Mouse (Mus musculus) hindbrain, embryonic 10.5 days (tissue): Measurements from ENCODE around the gene Mb. TPM values are rescaled to one million over a fixed set of nuclear protein-coding genes. Genes with fewer than 3 reads are reported as not detected.
"Not testable (repeated sequence)": the region's sequence is repeated elsewhere in the genome, so short reads cannot be mapped to it uniquely, and the experiment has no call there.

Experiments
- DNase-seq: peaks from one replicate; pipeline ENCODE4 v3.0.0-alpha.2; 2017; ENCODE audit warnings: low spot score
- H3K27ac ChIP-seq: fragments of 300-500 bp; sonication (generic); 2 replicates; pipeline ENCODE4 v1.5.1; 2016; ENCODE audit warnings: mild to moderate bottlenecking, moderate library complexity
- H3K27me3 ChIP-seq: fragments of 300-500 bp; sonication (generic); 2 replicates; pipeline ENCODE4 v1.6.1; 2016; ENCODE audit warnings: mild to moderate bottlenecking; ENCODE audit not compliant: poor library complexity, insufficient read depth, severe bottlenecking
- H3K36me3 ChIP-seq: fragments of 300-500 bp; sonication (generic); 2 replicates; pipeline ENCODE4 v1.6.1; 2016; ENCODE audit warnings: mild to moderate bottlenecking, moderate library complexity
- H3K4me1 ChIP-seq: fragments of 300-500 bp; sonication (generic); replicated peaks from 2 replicates; pipeline ENCODE4 v1.6.1; 2016; ENCODE audit warnings: mild to moderate bottlenecking
- H3K4me3 ChIP-seq: fragments of 300-500 bp; sonication (generic); 2 replicates; pipeline ENCODE4 v1.5.1; 2016; ENCODE audit warnings: mild to moderate bottlenecking, moderate library complexity
- H3K9me3 ChIP-seq: fragments of 300-500 bp; sonication (generic); 2 replicates; pipeline ENCODE4 v1.6.1; 2016; ENCODE audit warnings: mild to moderate bottlenecking, moderate library complexity
- WGBS: fragments of 180-500 bp; shearing (Covaris S2); methylation state at CpG from one replicate; pipeline ENCODE4 v1.1.7; 2016; 5-methylcytosine and 5-hydroxymethylcytosine counted together
- polyA plus RNA-seq: library from polyadenylated mRNA; unstranded; fragments of >200 nt; fragmentation: Nextera tagmentation; extraction: Ambion mirVana; gene quantifications from 2 replicates; pipeline ENCODE4 v1.2.1, GENCODE M21; 2016

Gene Mb
- polyA plus RNA-seq, 1 experiment from 2014 or later, result 0.63 TPM

GRCm38 (mm10) chr15:77079256-77079822 lies 28.9 kb upstream of the Mb start:
- WGBS, result 64% methylated on average over 14 of the region's 14 CpGs
- no peak for DNase-seq
- Histone ChIP-seq H3K27me3 (no peaks in the 10 kb centered on the region), H3K9me3 (no peaks in the 10 kb centered on the region), H3K36me3 (peaks cover 83% of the 10 kb centered on the region), H3K4me1 (peaks cover 15% of the 10 kb centered on the region; the same call in 1 of the 2 replicates), H3K27ac (0 out of 2 replicates have a peak overlapping the region, but pooled peaks have one; percentile 13), H3K4me3 (no peak overlapping the region)

- DNase-seq, result no peak
- Histone ChIP-seq H3K4me3 (no peak overlapping the region), H3K4me1 (peaks cover 15% of the 10 kb centered on the region; the same call in 1 of the 2 replicates), H3K9me3 (no peaks in the 10 kb centered on the region), H3K27me3 (no peaks in the 10 kb centered on the region), H3K27ac (no peak overlapping the region), H3K36me3 (peaks cover 78% of the 10 kb centered on the region)
- WGBS, result 58% methylated on average over 3 of the region's 3 CpGs
Observed at GRCm38 (mm10) chr15:77078786-77079185, 28.3 kb upstream of the Mb start.

- Histone ChIP-seq H3K9me3 (no peaks in the 10 kb centered on the region), H3K27me3 (no peaks in the 10 kb centered on the region), H3K4me1 (peaks cover 15% of the 10 kb centered on the region; the same call in 1 of the 2 replicates), H3K27ac (no peak overlapping the region), H3K4me3 (no peak overlapping the region), H3K36me3 (peaks cover 72% of the 10 kb centered on the region)
- 87% methylated on average over 9 of the region's 9 CpGs for WGBS
- no peak for DNase-seq
Observed at GRCm38 (mm10) chr15:77077906-77078305, 27.4 kb upstream of the Mb start.

GRCm38 (mm10) chr15:77076523-77076922 lies 26.1 kb upstream of the Mb start:
- Histone ChIP-seq H3K4me3 (no peak overlapping the region), H3K9me3 (no peaks in the 10 kb centered on the region), H3K27ac (no peak overlapping the region), H3K27me3 (no peaks in the 10 kb centered on the region), H3K36me3 (peaks cover 58% of the 10 kb centered on the region), H3K4me1 (peaks cover 23% of the 10 kb centered on the region)
- no peak for DNase-seq
- WGBS, result 88% methylated on average over 3 of the region's 3 CpGs

GRCm38 (mm10) chr15:77072556-77073163 lies 22.2 kb upstream of the Mb start:
- no peak for DNase-seq
- Histone ChIP-seq H3K36me3 (peaks cover 23% of the 10 kb centered on the region), H3K9me3 (no peaks in the 10 kb centered on the region), H3K27ac (no peak overlapping the region), H3K27me3 (no peaks in the 10 kb centered on the region), H3K4me3 (no peak overlapping the region), H3K4me1 (peaks cover 11% of the 10 kb centered on the region)
- whole genome bisulfite sequencing, result 64% methylated on average over 4 of the region's 4 CpGs

- DNase-seq, result peak; percentile 34
- no peaks in the 10 kb centered on the region for H3K9me3 ChIP-seq
- 24% methylated on average over 10 of the region's 10 CpGs for WGBS
- H3K27me3 ChIP-seq, result no peaks in the 10 kb centered on the region
- H3K36me3 ChIP-seq, result peaks cover 11% of the 10 kb centered on the region
- H3K4me1 ChIP-seq, result peaks cover 11% of the 10 kb centered on the region
- no peak overlapping the region for H3K4me3 ChIP-seq
- H3K27ac ChIP-seq, result no peak overlapping the region
Observed at GRCm38 (mm10) chr15:77071501-77071900, 21.0 kb upstream of the Mb start.

- Histone ChIP-seq H3K36me3 (peaks cover 4% of the 10 kb centered on the region), H3K9me3 (no peaks in the 10 kb centered on the region), H3K27ac (no peak overlapping the region), H3K4me3 (no peak overlapping the region), H3K27me3 (no peaks in the 10 kb centered on the region), H3K4me1 (peaks cover 11% of the 10 kb centered on the region)
- 86% methylated on average over 11 of the region's 11 CpGs for WGBS
- DNase-seq, result no peak
Observed at GRCm38 (mm10) chr15:77070745-77071268, 20.3 kb upstream of the Mb start.

- no peak for DNase-seq
- WGBS, result 87% methylated on average over 3 of the region's 3 CpGs
- Histone ChIP-seq H3K27me3 (no peaks in the 10 kb centered on the region), H3K27ac (0 out of 2 replicates have a peak overlapping the region, but pooled peaks have one; percentile 53), H3K4me3 (no peak overlapping the region), H3K36me3 (no peaks in the 10 kb centered on the region), H3K4me1 (peaks cover 11% of the 10 kb centered on the region), H3K9me3 (no peaks in the 10 kb centered on the region)
Observed at GRCm38 (mm10) chr15:77069019-77069418, 18.5 kb upstream of the Mb start.

GRCm38 (mm10) chr15:77068439-77068861 lies 18.0 kb upstream of the Mb start:
- Histone ChIP-seq H3K27ac (peak overlapping the region; percentile 53; the same call in 1 of the 2 replicates), H3K27me3 (no peaks in the 10 kb centered on the region), H3K4me1 (peaks cover 11% of the 10 kb centered on the region), H3K9me3 (no peaks in the 10 kb centered on the region), H3K36me3 (no peaks in the 10 kb centered on the region), H3K4me3 (no peak overlapping the region)
- no peak for DNase-seq
- 56% methylated on average over 3 of the region's 3 CpGs for WGBS

- Histone ChIP-seq H3K9me3 (no peaks in the 10 kb centered on the region), H3K27ac (no peak overlapping the region), H3K4me3 (no peak overlapping the region), H3K4me1 (peaks cover under 1% of the 10 kb centered on the region; the same call in 1 of the 2 replicates), H3K27me3 (no peaks in the 10 kb centered on the region), H3K36me3 (no peaks in the 10 kb centered on the region)
- 87% methylated on average over 6 of the region's 6 CpGs for WGBS
- no peak for DNase-seq
Observed at GRCm38 (mm10) chr15:77066233-77066632, 15.8 kb upstream of the Mb start.

GRCm38 (mm10) chr15:77065259-77065852 lies 14.9 kb upstream of the Mb start:
- no peak for DNase-seq
- WGBS, result 91% methylated on average over 6 of the region's 6 CpGs

GRCm38 (mm10) chr15:77062746-77063145 lies 12.3 kb upstream of the Mb start:
- H3K27ac ChIP-seq, result no peak overlapping the region
- H3K4me1 ChIP-seq, result no peaks in the 10 kb centered on the region
- no peaks in the 10 kb centered on the region for H3K36me3 ChIP-seq
- no peak for DNase-seq
- 0 out of 2 replicates have a peak, but pooled peaks cover 4% of the 10 kb centered on the region for H3K9me3 ChIP-seq
- no peaks in the 10 kb centered on the region for H3K27me3 ChIP-seq
- no peak overlapping the region for H3K4me3 ChIP-seq

More at GRCm38 (mm10) chr15:77065259-77065852, 14.9 kb upstream of the Mb start:
- H3K4me3 ChIP-seq, result no peak overlapping the region
- no peaks in the 10 kb centered on the region for H3K27me3 ChIP-seq
- H3K36me3 ChIP-seq, result no peaks in the 10 kb centered on the region
- no peak overlapping the region for H3K27ac ChIP-seq
- no peaks in the 10 kb centered on the region for H3K9me3 ChIP-seq
- H3K4me1 ChIP-seq, result no peaks in the 10 kb centered on the region

GRCm38 (mm10) chr15:77059416-77059815 lies 8.9 kb upstream of the Mb start:
- H3K9me3 ChIP-seq, H3K27me3 ChIP-seq, H3K4me3 ChIP-seq, H3K27ac ChIP-seq, H3K36me3 ChIP-seq, DNase-seq: not testable (repeated sequence)
- 97% methylated on average over 4 of the region's 4 CpGs for WGBS
- peaks cover 29% of the 10 kb centered on the region for H3K4me1 ChIP-seq
